Mouse (Mus musculus) liver, postnatal 0 days (tissue): Measurements from ENCODE around the gene Zfp366.

Experiments
- CTCF ChIP-seq: sonication (generic); IDR thresholded peaks from 2 replicates; pipeline ENCODE4 v1.5.1; 2016; ENCODE audit warnings: antibody characterized with exemption, low read depth
- EP300 ChIP-seq: IDR thresholded peaks from 2 replicates; pipeline ENCODE4 v1.6.1; 2016; ENCODE audit warnings: antibody characterized with exemption, low read depth, mild to moderate bottlenecking

DNA sequence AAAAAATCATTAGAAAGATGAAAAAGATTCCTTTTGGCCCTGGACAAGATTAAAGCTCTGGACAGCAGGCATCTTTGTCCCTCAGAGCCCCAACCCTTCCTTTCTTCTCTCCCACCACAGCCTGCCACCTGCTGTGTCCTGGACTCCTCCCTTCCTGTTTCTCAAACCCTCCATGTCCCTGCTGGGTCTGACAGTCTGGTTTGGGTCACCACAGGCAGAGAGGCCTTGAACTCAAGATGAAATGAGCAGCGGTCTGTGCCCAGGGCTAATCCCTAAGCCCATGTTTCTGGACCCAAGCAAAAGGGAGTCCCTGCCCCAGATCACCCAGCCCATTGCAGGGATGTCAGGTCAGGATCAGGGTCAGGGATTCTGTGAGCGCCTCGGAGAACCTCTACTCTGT, 60.3 kb downstream of the Zfp366 start:
- TF ChIP-seq EP300 (no peak), CTCF (no peak)
